Mouse (Mus musculus): ENCODE results near the gene Prdm15. TPM values are rescaled to one million over a fixed set of nuclear protein-coding genes. Genes with fewer than 3 reads are reported as not detected.

Prdm15 gene
- 5.1 and 10.8 TPM in 2 replicates for polyA plus RNA-seq (2012; rRNA removed)

DNA sequence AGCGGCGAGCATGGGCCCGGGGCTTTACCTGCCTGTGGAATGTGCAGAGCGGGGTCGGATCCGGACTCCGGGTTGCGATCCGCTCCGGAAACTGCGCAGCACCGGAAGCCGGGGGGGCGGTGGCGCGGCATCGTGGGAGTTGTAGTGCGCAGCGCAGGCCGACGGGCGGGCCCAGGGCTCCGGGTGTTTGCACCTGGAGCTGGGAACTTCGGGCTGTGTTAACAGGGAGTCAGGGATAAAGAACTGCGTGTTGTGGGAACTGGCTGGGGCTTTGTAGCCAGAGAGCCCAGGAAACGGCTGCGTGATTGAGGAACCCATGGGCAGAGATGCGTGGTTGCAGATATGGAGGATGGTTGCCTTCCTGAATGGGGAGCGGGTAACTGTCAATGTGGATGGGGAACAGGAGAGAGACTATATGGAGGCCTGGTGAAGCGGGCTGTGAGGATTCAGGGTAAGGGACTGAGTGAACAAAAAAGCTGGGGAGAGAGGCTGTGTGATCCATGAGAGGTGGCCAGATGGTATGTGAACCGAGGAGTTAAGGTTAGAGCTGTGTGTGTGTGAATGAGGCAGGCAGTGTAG, at the start of gene Prdm15:
TSS of gene Prdm15 (minus strand) at position 110 of the 579 bp plus-strand sequence.
- peak; percentile 36 for DNase-seq (ENCODE audit: low read depth, low spot score)
- under 1% methylated on average over 31 of the region's 31 CpGs for WGBS

DNA sequence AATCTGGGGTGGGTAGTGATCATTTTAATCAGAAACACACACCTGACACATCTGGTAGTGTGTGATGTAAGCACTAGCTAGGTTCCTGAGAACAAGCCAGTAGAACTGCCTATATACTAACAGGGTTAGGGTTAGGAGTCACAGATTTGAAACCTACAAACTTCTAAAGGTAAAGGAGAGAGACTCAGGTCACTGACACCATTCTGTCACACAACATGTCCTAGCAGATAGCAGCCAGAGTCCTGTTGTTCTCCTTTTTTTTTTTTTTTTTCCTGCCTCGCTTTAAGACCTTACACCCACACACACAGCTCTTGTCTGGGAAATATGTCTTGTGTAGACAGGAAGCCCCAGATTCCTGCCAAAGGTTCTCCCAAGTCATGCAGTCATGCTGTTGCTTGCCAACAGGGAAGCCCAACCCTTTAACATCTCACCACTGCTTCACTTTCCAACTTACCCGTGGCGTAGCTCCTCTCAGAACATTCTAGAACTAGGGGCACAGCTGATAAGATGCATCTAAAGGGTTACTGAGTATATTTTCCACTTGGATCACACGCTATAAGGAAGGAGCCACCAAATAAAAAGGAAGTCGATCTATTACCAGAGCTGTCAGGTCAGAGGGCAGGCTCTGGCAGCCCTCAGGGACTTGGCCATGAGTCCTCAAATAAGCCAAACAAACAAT, 45.8 kb upstream of the Prdm15 start:
- no peak for DNase-seq (ENCODE audit: low read depth, low spot score)
- 18% methylated on average over 5 of the region's 5 CpGs for WGBS

DNA sequence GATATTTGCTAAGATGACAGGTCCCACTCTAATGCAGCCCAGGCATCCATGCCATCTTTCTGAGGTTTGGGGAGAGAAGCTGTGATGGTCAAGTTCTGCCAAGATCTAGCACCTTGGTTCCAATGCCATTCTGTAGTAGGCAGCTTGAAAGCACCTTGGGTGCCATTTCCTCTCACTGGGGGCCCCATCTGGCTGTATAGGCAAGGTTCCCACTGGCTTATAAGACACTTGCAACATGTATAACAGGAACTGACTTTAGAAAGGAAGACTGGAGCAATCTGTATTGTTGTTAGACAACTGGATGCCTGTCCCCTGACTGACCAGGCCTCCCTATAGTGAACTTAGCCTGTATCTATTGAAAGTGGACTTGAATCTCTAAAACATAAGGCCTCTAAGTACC, 36.1 kb upstream of the Prdm15 start:
- no peak for DNase-seq (ENCODE audit: low read depth, low spot score)

DNA sequence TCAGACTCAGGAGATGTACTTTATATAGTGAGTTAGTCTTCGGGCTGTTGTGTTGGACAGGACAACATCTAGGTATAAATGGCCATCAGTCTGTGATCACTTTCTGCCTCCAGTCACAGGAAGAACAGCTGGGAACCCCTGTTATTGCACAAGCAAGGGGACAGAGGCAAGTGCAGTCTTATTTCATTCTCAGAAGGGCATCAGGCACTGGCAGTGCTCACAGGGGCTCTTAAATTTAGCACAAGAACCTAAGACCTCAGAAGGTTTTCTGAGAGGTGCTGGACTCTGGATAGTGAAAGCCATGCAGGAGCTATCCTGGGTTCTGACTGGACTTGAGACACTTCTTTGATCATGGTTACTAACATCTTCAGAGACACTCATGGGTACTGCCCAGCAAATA, 32.0 kb upstream of the Prdm15 start:
- WGBS: 98% methylated on average over 1 of the region's 1 CpGs
- no peak for DNase-seq (ENCODE audit: low read depth, low spot score)

DNA sequence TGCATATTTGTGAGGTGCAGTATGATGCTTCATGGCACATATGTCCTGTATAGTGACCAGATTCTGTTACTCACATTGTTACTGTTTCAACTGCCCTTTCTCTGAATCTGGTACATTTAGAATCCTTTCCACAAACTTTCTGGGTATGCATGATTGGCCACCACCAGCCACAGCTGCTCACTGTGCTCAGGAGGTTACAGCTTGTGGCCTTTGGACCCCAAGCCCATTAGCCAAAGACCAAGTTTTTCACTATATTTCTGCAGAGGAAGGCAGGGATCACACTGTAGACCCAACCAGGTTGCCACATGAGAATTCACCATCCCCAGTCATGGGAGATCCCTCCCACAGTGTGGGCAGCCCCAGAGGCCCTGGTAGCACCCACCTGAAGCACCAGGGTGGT, 31.2 kb upstream of the Prdm15 start:
- no peak for DNase-seq (ENCODE audit: low read depth, low spot score)

DNA sequence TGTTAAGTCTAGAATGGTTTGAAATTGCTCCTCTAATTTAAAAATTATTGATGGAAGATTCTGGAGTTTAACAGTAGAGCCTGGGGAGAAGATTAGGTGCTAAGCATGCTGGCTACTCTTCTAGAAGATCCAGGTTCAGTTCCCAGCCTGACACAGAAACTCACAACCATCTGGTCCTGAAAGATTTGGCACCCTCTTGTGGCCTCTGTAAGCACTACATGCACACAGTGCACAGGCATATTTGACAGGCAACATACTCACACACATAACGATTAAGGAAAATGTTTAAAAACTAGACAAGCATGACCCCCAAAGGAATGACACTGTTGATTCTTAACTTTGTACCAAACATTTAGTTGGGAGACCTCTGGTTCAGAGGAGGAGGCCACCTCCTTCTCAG, 27.5 kb upstream of the Prdm15 start:
- DNase-seq (ENCODE audit: low read depth, low spot score): peak; percentile 39

DNA sequence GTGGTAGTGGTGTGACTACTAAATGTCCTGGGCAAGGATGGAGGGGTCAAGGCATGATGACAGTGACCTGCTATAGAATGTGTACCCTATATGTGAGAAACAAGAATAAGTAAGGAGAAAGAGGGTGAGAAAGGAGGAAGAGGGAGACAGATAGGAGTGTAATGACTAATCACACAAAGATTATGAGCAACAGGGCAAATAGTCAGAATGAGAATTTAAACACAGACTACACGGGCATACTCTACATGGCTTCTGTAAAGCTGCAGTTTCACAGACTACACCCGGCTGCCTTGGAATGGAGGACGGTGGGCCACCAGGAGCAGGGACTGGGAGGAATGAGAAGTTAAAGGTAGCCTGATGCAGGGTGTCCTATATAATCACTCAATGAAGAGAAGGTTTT, 25.9 kb upstream of the Prdm15 start:
- DNase-seq (ENCODE audit: low read depth, low spot score): no peak
- WGBS: 90% methylated on average over 3 of the region's 3 CpGs

More for the DNA sequence above, 27.5 kb upstream of the Prdm15 start:
- WGBS: 82% methylated on average over 1 of the region's 1 CpGs

DNA sequence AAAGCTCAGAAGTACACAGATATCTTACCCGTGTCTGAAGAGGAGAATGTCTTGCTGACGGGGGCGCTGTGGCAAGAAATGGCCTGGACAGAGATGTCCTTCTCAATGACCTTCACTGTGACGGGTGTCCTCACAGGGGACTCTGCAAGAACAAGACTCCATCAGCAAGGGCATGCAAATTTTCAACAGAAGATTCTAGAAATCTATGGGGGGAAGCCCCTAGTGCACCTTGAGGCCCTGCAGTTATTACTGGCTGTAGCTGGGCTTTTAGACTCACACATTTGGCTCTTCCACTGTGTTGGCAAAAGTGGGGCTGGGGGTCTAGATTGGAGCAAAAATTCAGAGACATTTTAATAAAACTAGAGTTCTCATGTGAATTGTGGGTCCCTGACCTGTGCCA, 23.5 kb upstream of the Prdm15 start:
- 93% methylated on average over 4 of the region's 4 CpGs for WGBS
- no peak for DNase-seq (ENCODE audit: low read depth, low spot score)

DNA sequence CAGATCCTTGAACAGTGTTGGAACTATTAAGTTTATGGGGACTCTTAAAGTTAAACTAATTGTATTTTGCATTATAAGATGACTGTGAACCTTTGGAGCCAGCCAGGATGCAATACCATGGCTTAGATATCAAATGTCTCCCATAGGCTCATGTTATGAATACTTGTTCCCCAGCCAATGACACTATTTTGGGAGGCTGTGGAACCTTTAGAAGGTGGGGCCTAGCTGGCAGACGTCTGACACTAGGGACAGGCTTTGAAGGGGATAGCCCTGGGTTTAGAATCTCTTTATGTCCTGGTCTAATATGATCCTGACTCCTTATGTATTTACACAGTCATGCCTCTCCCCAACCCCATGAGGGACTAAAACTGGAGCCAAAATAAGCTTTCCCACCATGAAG, 22.7 kb upstream of the Prdm15 start:
- WGBS: 59% methylated on average over 1 of the region's 1 CpGs
- DNase-seq (ENCODE audit: low read depth, low spot score): no peak

DNA sequence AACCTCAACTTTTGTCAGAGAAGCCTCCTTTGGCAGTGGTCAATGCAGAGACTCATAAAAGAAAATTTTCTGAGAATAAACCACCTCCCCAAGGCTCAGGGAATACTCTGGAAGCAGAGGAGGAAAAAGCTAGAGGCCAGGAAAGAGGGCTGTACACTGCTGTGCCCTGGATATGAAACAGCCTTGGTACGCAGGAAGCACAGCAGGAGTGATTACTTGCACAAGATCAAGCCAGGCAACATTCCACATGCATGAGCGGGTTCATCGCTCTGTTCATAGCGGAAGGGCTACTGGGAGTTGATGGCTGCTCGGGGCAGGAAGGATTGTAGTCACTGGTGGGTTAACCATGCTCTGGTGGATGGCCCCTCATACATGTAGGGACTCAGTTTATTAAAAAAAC, 21.0 kb upstream of the Prdm15 start:
- DNase-seq (ENCODE audit: low read depth, low spot score): no peak
- 90% methylated on average over 5 of the region's 5 CpGs for WGBS

DNA sequence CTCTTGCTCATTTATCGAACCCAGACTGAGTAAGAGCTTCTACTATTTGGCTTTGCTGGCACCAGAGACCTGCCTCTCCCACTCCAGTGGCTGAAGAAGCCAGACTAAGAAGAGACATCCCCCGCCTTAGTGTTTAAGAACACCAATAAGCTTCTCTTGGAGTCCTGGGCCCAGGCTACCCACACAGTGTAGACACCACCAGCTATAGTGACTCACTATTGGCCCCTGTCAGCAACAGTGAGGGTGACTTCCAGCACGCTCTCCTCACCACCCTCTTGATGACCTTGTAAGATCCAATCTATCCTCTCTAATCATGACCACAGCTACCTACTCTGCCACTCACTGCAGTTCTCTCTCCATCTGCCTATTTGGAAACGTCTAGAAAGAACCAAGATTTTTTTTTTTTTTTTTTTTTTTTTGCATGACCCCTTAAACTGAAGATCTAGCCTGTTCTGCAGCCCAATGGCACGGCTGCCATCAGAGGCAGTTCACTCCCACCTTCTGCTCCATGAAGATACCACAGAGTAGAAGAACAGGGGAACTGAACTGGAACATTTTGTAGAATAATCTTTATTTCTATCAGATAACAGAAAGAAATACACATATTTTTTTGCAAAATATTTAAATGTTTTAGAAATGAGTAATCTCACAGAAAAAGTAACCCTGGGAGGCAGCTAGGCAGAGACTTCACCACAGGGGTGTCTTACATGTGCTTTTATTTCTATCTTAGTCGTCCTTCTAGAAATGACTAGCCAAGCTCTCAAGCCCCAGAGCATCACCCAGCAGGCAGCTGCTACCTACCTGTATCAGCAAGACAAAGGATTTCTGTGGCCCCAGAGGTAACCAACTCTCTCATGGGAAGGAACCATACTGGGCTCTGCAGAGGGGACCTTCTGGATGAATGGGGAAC, 17.8 kb upstream of the Prdm15 start:
- no peak for DNase-seq (ENCODE audit: low read depth, low spot score)
- WGBS: 80% methylated on average over 6 of the region's 6 CpGs

DNA sequence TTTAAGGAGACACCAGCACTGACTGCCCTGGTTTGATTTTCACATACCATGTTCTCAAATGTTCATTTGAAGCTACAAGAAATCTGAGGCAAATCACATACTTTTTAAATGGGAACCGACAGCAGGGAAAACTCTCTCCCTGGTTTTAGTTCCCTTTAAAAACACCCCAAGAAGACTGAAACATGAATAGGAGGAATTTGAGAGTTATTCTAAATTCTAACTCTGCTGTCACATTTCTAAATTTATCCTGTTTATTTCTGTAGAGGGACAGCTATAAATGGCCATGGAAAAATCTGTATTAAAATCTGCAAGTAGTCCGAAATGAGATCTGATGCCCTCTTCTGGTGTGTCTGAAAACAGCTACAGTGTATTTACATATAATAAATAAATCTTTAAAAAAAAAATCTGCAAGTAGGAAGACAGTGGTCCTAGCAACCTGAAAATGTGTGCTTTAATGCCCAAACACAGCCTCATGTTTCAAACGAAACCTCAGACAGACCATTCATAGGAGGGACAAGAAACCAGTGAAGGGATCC, 12.3 kb upstream of the Prdm15 start:
- no peak for DNase-seq (ENCODE audit: low read depth, low spot score)

DNA sequence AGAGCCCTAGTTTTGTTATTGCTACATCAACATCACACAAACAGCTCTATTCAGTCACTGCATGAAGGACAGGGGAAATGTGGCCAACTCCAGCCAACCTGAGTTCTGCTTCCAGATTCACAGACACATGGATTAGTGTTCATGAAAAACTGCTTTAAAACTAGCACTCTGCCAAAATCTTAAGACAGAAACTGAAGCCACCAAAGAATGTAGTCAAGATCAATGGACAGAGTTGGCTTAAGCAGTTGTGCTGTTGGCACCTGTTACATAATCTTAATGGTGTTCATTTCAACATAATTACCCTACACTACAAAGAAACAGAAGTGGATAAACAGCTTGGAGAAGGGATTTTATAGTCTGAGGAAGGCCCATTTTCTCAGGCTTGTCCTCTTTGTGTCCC, 4.4 kb upstream of the Prdm15 start:
- DNase-seq (ENCODE audit: low read depth, low spot score): no peak

More for the DNA sequence above, 12.3 kb upstream of the Prdm15 start:
- WGBS: 82% methylated on average over 3 of the region's 3 CpGs

DNA sequence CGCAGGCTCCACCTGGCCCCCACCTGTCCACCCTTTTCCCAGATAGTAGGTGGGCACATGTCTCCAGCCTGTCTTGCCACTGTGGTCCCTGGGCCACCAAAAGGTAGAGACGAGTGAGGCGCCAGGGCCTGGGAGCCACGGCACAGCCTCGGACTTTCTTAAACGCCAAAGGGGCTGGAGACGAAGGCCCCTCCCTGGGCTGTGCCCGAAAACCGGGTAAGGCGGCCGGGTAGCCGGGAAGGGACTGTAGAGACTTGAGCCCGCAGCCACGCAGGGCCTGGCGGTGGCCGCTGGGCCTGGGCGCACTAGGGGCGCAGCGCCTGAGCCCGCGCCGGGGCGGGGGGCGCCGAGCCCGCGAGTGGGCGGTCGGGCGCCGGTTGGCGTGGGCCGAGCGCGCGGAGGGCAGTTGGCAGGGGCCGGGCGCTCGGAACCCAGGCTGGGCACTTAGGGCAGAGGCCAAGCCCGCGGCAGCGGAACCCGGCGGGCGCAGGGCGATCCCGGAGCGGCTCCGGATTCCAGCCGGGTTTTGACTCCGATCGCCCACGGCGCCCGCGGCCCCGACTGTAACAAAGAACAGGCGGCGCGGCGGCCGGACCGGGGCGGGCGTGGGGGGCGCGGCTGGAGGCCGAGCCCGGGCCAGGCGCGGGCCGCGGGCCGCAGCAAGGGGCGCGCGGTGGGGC, 449 bp downstream of the Prdm15 start:
- peak; percentile 40 for DNase-seq (ENCODE audit: low read depth, low spot score)
- WGBS: under 1% methylated on average over 75 of the region's 77 CpGs

DNA sequence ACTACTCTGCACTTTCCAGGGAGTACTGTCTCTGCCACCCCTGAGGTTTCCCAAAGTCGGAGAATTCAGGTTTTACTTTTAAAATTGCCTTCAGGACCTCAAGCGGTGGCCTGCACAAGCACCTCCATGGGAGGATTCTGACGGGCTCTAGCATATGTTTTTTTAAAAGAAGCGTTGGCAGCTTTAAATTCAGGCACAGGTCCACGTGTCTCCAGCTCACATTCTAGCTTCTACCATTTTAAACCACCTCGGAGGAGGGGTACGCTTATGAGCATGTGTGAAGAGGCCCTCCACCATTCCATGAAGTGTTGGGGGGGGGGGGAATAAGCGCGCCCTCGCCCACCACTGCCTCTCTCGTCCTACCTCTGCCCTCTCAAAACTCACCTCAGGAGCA, 986 bp downstream of the Prdm15 start:
- WGBS: 0% methylated on average over 9 of the region's 11 CpGs
- DNase-seq (ENCODE audit: low read depth, low spot score): peak; percentile 24

DNA sequence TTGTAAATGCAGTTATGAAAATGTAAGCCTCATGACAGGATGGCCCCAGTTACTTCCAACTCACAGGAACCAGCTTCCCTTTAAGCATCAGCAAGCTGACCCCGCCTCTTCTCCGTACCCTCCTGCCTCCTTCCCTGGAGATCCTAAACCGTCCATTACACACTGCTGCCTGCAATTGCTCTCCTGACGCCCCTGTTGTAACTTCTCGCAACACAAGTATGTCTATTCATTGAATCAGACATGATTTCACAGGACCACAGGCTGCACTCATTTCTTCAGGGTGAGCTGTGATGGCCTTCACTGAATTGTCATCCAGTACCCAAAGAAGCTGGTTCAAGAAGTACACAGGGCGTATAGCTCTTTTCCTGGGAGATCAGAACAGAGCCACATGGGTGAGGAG, 2.8 kb downstream of the Prdm15 start:
- 76% methylated on average over 6 of the region's 6 CpGs for WGBS
- DNase-seq (ENCODE audit: low read depth, low spot score): no peak

DNA sequence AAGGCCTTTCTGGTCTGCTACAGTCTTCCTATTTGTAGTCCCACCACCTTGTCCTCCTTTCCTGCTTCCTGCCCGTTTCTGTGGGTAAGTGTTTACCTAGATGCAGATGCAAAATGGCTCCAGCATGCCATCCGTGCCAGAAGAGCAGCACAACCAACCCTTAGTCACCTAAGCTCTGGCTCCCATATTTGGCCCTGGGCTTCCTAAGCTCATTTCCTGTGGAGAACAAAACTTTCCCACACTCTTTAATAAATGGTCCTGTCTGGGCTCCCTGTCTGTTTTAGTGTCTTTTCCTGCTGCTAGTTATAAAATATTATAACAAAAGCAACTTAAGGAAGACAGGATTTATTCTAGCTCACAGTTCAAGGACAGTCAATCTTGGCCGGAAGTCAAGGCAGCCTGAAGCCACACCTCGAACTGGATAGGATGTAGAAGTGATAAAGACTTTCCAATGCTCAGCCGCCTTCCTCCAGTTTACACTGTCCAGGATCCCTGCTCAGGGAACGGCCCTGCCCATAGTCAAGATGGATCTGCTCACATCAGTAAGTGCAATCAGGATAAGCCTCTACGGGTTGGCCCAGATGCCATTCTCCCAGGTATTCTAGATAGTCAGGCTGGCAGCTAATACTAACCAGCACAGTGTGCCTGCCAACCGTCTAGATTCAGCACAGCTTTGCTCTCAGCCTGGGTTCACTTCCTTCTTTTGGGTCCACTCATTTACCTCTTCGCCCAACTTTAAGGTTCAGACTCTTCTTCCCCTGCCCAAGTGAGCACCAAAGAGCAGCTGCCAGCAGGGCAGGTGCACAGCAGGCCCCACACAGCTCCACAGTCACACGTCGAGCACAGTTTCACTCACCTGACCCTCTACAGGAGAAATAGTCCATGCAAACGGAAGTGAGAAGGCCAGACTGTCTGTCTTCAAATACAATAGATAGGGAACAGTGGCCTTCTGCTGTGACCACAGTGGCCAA, 6.4 kb downstream of the Prdm15 start:
- peak; percentile 88 for DNase-seq (ENCODE audit: low read depth, low spot score)
- 22% methylated on average over 12 of the region's 12 CpGs for WGBS

DNA sequence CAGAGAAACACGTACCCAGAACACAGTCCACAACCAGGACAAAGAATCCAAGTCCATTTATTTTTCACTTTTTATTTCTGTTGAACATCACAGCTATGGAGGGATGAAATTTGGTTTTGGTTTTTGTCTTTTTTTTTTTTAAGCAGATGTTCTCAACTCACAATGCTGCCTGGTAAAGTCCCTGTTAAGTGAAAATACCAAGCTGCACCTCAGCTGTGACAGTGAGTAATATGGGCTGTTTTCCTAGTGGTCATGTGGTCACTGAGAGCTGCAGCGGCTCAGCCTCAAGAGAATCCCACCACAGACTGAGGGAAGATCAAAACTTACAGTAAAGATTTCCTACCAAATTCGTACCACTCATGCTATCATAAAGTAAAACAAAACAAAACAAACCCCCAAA, 19.5 kb downstream of the Prdm15 start:
- 86% methylated on average over 3 of the region's 3 CpGs for WGBS
- no peak for DNase-seq (ENCODE audit: low read depth, low spot score)

DNA sequence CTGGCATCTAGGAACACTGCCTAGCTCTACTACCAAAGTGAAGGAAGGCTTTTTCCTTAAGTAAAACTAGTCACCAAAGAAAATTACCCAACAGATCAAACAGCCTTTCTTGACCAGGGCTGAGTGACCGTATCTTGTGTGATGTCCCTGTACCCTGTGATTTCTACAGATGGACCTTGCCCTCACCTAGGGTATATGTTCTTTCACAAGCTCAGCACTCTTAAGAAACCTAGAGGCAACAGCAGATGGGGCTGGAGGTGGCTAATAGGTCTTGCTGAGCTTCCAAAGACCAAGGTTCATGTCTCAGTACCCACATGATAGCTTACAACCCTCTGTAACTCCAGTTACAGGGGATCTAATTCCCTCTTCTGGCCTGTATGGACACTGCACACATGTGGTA, 23.4 kb downstream of the Prdm15 start:
- no peak for DNase-seq (ENCODE audit: low read depth, low spot score)
- 100% methylated on average over 1 of the region's 1 CpGs for WGBS

All from large intestine, adult 2 months (tissue).